Mouse (Mus musculus) T-cell, adult 66 days (primary cell): ENCODE measurements around the gene Dnase1l1. TPM values are rescaled to one million over a fixed set of nuclear protein-coding genes. Genes with fewer than 3 reads are reported as not detected.

Experiments
- total RNA-seq, 2 experiments: library from RNA; stranded (reverse); gene quantifications; 3 replicates in 1 of 2; 4 replicates in 1 of 2; pipeline ENCODE4 v1.2.4; 2023

Gene Dnase1l1
- 10 to 100 TPM; 10.7 to 13.7 TPM for total RNA-seq

GRCm38 (mm10) chrX:74281732-74282394, at the start of gene Dnase1l1, which contains the start of gene Taz:
Gene Dnase1l1, minus strand, starts transcription at chrX:74282337.
Gene Taz, plus strand, starts transcription at chrX:74281912.

DNA sequence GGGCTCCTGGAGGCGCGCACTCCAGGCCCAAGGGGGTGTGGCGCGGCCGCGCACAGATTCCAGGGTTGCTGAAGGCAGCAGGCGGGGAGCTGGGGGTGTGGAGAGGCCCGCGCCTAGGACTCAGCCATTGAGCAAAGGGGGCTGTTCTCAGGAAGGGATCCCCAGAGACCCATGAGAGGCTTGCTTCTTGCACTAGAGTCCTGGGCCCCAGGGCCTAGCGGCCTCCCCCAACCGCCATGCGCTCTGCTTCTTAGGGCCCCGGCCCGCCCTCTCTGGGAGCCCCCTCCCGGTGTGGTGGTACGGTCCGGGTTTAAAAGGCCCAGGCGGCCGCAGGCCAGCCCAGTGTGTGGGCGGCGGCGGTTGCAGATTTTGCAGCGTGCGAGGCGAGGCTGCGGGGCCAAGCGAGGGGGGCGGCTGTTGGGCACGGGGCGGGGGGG, 46.6 kb upstream of the Dnase1l1 start, which contains the start of gene Plxna3:
Gene Plxna3 (plus strand): TSS at position 342 of the 437 bp plus-strand sequence.

DNA sequence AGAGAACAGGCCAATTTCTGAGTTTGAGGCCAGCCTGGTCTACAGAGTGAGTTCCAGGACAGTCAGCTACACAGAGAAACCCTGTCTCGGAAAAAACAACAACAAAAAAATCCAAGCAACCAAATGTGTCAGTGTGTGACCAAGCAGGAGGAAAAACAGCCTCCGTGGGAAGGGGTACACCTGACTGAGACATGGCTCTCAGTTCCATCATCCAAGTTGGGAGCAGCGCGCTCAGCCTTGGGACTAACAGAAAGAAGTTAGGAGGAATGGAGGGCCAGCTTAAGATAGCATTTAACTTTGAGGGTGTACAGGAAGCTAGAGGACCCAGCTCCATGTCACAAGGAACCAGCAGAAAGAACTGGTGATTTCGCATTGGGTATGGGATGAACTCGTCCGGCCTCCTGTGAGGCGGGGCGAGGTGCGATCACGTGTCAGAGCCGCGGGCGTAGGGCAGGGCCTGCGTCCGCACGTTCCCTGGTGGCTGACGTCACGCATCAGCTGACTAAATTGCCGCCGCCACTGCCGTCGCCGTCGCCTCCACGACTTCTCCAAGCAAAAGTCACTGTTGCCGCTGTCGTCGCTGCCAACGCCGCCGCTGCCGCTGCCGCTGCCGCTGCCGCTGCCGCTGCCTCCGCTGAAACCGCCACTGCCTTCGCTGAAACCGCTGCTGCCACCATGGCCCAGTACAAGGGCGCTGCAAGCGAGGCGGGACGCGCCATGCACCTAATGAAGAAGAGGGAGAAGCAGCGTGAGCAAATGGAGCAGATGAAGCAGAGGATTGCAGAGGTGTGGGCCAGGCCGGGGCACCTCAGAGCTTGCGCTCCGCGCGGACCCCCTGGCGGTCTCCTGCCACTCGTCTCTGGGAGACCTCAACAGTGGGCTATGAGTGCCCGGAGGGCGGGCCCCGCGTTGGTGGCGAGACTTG, 30.7 kb upstream of the Dnase1l1 start, which contains the start of gene Fam50a:
Gene Fam50a (plus strand): TSS at position 494 of the 925 bp plus-strand sequence.

DNA sequence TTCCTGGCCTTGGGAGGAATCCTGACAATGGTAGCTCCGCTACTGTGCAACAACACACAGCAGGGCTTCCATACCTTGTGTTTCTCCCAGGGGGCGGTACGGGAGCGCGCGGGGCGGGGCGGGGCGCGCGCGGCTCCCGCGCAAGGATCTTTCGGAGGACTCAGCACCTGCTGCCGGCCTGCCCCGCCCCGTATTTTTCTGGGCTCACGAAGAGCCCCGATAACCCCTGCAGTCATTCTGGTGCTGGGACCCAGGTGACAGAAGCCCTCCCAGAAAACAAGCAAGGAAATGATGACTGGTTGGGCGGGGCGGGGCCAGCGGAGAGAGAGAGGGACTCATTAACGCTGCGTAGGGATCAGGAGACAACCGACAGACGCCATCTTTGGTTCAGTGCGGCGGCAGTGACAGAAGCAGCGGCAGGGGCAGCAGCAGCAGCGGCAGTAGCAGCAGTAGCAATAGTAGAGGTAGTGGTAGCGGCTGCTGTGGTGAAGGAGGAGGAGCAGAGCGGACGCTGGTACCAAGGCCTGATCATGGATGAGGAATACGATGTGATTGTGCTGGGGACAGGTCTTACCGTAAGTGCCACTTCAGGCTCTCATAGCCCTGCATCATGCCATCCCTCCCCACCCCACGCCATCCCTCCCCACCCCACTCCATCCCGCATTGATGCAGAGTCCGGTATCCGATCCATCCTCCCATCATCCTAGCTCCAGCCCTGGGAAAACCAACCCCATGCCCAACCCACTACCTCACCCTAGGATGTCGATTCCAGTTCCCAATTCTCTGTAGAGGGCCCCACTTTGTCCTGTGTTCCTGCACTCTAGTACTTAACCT, 22.9 kb upstream of the Dnase1l1 start, which contains the start of gene Gdi1:
Gene Gdi1 (plus strand): TSS at position 132 of the 834 bp plus-strand sequence.

GRCm38 (mm10) chrX:74296538-74297448, 14.7 kb upstream of the Dnase1l1 start, which contains the start of gene Atp6ap1:
Gene Atp6ap1, plus strand, starts transcription at chrX:74297097.

DNA sequence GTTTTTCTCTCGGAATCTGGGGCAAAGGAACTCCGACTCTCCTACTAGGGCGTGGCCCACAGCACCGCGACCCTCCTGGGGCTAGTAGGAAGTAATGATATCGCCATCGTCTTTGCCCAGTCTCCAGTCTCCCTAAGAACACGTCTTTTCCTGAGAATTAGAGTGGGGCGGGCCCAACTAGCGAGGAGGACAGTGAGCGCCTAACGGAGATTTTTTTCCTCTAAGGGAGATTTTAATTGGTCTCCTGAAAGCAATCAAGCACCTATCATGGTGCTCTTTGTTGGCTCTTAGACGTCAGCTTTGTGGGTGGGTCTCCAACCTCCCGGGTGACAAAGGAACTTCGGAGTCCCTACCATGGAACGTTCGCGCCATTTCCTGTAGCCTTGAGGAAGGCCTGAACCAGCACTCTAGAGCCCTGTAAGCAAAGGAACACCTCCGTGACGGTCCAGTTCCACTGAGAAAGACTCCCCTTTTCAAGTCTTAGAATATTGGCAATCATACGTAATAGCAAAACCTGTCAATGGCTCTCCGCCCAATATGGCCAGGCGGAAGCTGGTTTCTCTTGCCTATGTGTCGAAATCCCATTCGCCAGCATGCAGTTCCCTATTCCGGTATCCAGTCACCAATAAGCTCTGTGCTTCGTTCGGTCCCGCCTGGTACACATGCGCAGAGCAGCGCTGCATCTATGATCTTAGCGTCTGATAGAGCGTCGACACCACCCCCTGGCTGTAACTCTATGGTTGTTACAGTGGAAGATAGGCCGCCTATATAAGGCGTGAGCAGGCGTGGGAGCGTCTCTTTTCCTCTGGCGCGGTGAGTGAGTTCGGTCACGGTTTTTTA, 11.9 kb downstream of the Dnase1l1 start, which contains the start of gene Rpl10:
Gene Rpl10 (plus strand): TSS at position 751 of the 840 bp plus-strand sequence.

GRCm38 (mm10) chrX:74254153-74254887, 27.8 kb downstream of the Dnase1l1 start, which contains the start of gene Emd:
Gene Emd, plus strand, starts transcription at chrX:74254687.

DNA sequence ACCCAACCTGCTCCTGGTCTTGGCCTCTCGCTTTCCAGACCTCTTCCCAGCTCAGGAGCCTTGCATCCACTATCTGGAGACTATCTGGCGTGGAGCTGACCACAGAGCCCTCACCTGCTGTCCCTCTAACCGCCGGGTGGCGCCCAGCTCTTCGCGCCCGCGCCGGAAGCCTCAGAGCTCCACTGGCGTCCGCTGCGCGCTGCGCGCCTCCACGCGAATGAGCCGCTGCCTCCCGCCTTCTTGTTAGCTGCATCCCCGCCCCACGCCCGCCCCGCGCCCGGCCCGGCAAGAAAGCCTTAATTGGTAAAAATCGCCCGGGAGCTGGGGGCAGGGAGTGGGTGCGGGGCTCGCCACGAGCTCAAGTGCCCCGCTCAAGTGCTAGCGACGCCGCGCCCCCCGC, 32.5 kb downstream of the Dnase1l1 start, which contains the start of gene Flna:
Gene Flna (minus strand): TSS at position 206 of the 400 bp plus-strand sequence.

Other genes with a start within 250 kb of the Dnase1l1 start
- gene Opn1mw, start 154.9 kb downstream of the Dnase1l1 start, total RNA-seq: not detected
- 10 to 100 TPM; 52.2 to 53.0 TPM for gene Mecp2, start 147.0 kb downstream of the Dnase1l1 start, total RNA-seq
- gene Tex28, start 114.5 kb downstream of the Dnase1l1 start, total RNA-seq: not detected
- 1 to 10 TPM in 1 of 2 experiments, under 1 TPM in 1; 0.30 to 2.2 TPM for gene Tktl1, start 105.1 kb downstream of the Dnase1l1 start, total RNA-seq
- gene Flna, start 32.5 kb downstream of the Dnase1l1 start, total RNA-seq: 100 to 1,000 TPM; 663 to 672 TPM
- 10 to 100 TPM; 64.3 to 65.0 TPM for gene Emd, start 27.6 kb downstream of the Dnase1l1 start, total RNA-seq
- 100 to 1,000 TPM; 634 to 720 TPM for gene Rpl10, start 11.5 kb downstream of the Dnase1l1 start, total RNA-seq
- 10 to 100 TPM; 64.9 to 73.4 TPM for gene Taz, start 425 bp downstream of the Dnase1l1 start, total RNA-seq
- 10 to 100 TPM; 89.1 to 92.3 TPM for gene Atp6ap1, start 14.8 kb upstream of the Dnase1l1 start, total RNA-seq
- 100 to 1,000 TPM; 194 to 226 TPM for gene Gdi1, start 22.7 kb upstream of the Dnase1l1 start, total RNA-seq
- gene Fam50a, start 30.7 kb upstream of the Dnase1l1 start, total RNA-seq: 10 to 100 TPM; 56.6 to 62.8 TPM
- gene Plxna3, start 46.7 kb upstream of the Dnase1l1 start, total RNA-seq: 10 to 100 TPM in 1 of 2 experiments, 1 to 10 TPM in 1; 9.4 to 12.8 TPM
- 10 to 100 TPM; 24.0 to 30.7 TPM for gene Lage3, start 71.3 kb upstream of the Dnase1l1 start, total RNA-seq
- 10 to 100 TPM; 29.1 to 33.7 TPM for gene Ubl4a, start 90.9 kb upstream of the Dnase1l1 start, total RNA-seq
- gene Slc10a3, start 91.0 kb upstream of the Dnase1l1 start, total RNA-seq: 10 to 100 TPM; 16.9 to 19.6 TPM
- 10 to 100 TPM; 19.0 to 24.6 TPM for gene Fam3a, start 110.9 kb upstream of the Dnase1l1 start, total RNA-seq
- gene Ikbkg, start 111.0 kb upstream of the Dnase1l1 start, total RNA-seq: 10 to 100 TPM; 46.0 to 58.1 TPM
- gene G6pdx, start 146.9 kb upstream of the Dnase1l1 start, total RNA-seq: 10 to 100 TPM; 28.3 to 30.1 TPM
- gene Gm6880, start 199.1 kb upstream of the Dnase1l1 start, total RNA-seq: not detected